Mouse (Mus musculus) myocyte (in vitro differentiated cells): ENCODE data around the gene Mfsd9. TPM values are rescaled to one million over a fixed set of nuclear protein-coding genes. Genes with fewer than 3 reads are reported as not detected.
A peak's percentile ranks its signal among the peaks of the same experiment; 100 is the strongest.

ENCODE experiments used
- H3K27me3 ChIP-seq: one replicate; pipeline ENCODE4 v1.6.1; 2011; ENCODE audit not compliant: control insufficient read depth, insufficient read depth, insufficient read length
- H3K36me3 ChIP-seq: one replicate; pipeline ENCODE4 v1.6.1; 2011; ENCODE audit not compliant: control insufficient read depth, insufficient read depth
- H3K4me2 ChIP-seq: one replicate; pipeline ENCODE4 v1.6.1; 2011; ENCODE audit warnings: low read depth, control low read depth
- H3K4me3 ChIP-seq: one replicate; pipeline ENCODE4 v1.5.1; 2011; ENCODE audit warnings: mild to moderate bottlenecking, control low read depth, moderate library complexity
- H3K79me2 ChIP-seq: one replicate; pipeline ENCODE4 v1.6.1; 2011; ENCODE audit not compliant: control insufficient read depth, insufficient read depth
- H3ac ChIP-seq: one replicate; pipeline ENCODE4 v1.6.1; 2011; ENCODE audit not compliant: control insufficient read depth, insufficient read length
- CEBPB ChIP-seq: IDR thresholded peaks from 2 replicates; pipeline ENCODE4 v1.6.1; 2011; ENCODE audit warnings: mild to moderate bottlenecking, moderate library complexity; ENCODE audit not compliant: poor library complexity, insufficient read depth, severe bottlenecking
- E2F4 ChIP-seq: IDR thresholded peaks from one replicate; pipeline ENCODE4 v1.6.1; 2011; ENCODE audit warnings: mild to moderate bottlenecking, control low read depth, moderate library complexity; ENCODE audit not compliant: insufficient read depth
- MAX ChIP-seq: IDR thresholded peaks from one replicate; pipeline ENCODE4 v1.6.1; 2011; ENCODE audit warnings: low read depth, mild to moderate bottlenecking, control low read depth
- MYOD1 ChIP-seq, 3 experiments: IDR thresholded peaks; one replicate each; pipeline ENCODE4 v1.6.1; 2011; ENCODE audit warnings: control low read depth in 2 of 3, low read depth in 2 of 3, mild to moderate bottlenecking in 2 of 3, moderate library complexity in 1 of 3; ENCODE audit not compliant: insufficient read length in 2 of 3, control insufficient read depth in 1 of 3
- MYOG ChIP-seq, 3 experiments: IDR thresholded peaks; one replicate each; pipeline ENCODE4 v1.6.1; 2011; ENCODE audit warnings: control low read depth in 2 of 3, low read depth in 2 of 3, mild to moderate bottlenecking in 2 of 3; ENCODE audit not compliant: insufficient read length in 2 of 3, control insufficient read depth in 1 of 3, insufficient read depth in 1 of 3
- POLR2A ChIP-seq: IDR thresholded peaks from one replicate; pipeline ENCODE4 v1.6.1; 2011; ENCODE audit warnings: low read depth, mild to moderate bottlenecking, control low read depth, moderate library complexity; ENCODE audit not compliant: insufficient read length
- POLR2AphosphoS2 ChIP-seq: IDR thresholded peaks from one replicate; pipeline ENCODE4 v1.6.1; 2011; ENCODE audit warnings: low read depth, control low read depth; ENCODE audit not compliant: insufficient read length
- REST ChIP-seq: IDR thresholded peaks from one replicate; pipeline ENCODE4 v1.6.1; 2011; ENCODE audit warnings: mild to moderate bottlenecking, control low read depth, moderate library complexity; ENCODE audit not compliant: insufficient read depth, insufficient read length
- SRF ChIP-seq: IDR thresholded peaks from one replicate; pipeline ENCODE4 v1.6.1; 2011; ENCODE audit warnings: low read depth; ENCODE audit not compliant: control insufficient read depth, insufficient read length
- TCF12 ChIP-seq: IDR thresholded peaks from one replicate; pipeline ENCODE4 v1.6.1; 2011; ENCODE audit warnings: mild to moderate bottlenecking, control low read depth; ENCODE audit not compliant: poor library complexity, insufficient read depth, severe bottlenecking
- TCF3 ChIP-seq: IDR thresholded peaks from one replicate; pipeline ENCODE4 v1.6.1; 2011; ENCODE audit warnings: low read depth, control low read depth; ENCODE audit not compliant: insufficient read length
- USF1 ChIP-seq: IDR thresholded peaks from one replicate; pipeline ENCODE4 v1.6.1; 2011; ENCODE audit warnings: low read depth, mild to moderate bottlenecking, control low read depth, moderate library complexity
- polyA plus RNA-seq: library from polyadenylated mRNA; unstranded; fragments of >200 nt; fragmentation: generic; extraction: Trizol; gene quantifications from one replicate; pipeline ENCODE4 v1.2.1, GENCODE M21; 2012; ENCODE audit warnings: missing spikeins

Mfsd9 gene
- polyA plus RNA-seq, 1 experiment = 1.2 TPM

GRCm38 (mm10) chr1:40808643-40809042 is 18.2 kb upstream of the Mfsd9 start:
- H3K36me3 ChIP-seq = no peaks in the 10 kb centered on the region
- H3K4me2 ChIP-seq = peak overlapping the region; percentile 28
- H3ac ChIP-seq = no peak overlapping the region
- H3K79me2 ChIP-seq = no peaks in the 10 kb centered on the region
- no peak overlapping the region for H3K4me3 ChIP-seq
- no peaks in the 10 kb centered on the region for H3K27me3 ChIP-seq
- TF ChIP-seq REST (no peak), MYOD1 (IDR thresholded peaks at IDR 0.05; ENCODE audit: control insufficient read depth in 1 of 3, insufficient read length in 2 of 3, low read depth in 2 of 3) (no peak), USF1 (peak; percentile 53), MAX (no peak), MYOG (IDR thresholded peaks at IDR 0.05; ENCODE audit: control insufficient read depth in 1 of 3, insufficient read depth in 1 of 3, insufficient read length in 2 of 3, low read depth in 2 of 3) (no peak), POLR2A (no peak), CEBPB (no peak), POLR2AphosphoS2 (no peak), E2F4 (no peak)

GRCm38 (mm10) chr1:40805891-40806290 is 15.4 kb upstream of the Mfsd9 start:
- Histone ChIP-seq H3K27me3 (no peaks in the 10 kb centered on the region), H3K4me2 (peak overlapping the region; percentile 70), H3K4me3 (peak overlapping the region; percentile 23), H3K79me2 (no peaks in the 10 kb centered on the region), H3K36me3 (no peaks in the 10 kb centered on the region), H3ac (no peak overlapping the region)
- no peak for TF ChIP-seq POLR2A
- no peak for TF ChIP-seq MYOG (IDR thresholded peaks at IDR 0.05; ENCODE audit: control insufficient read depth in 1 of 3, insufficient read depth in 1 of 3, insufficient read length in 2 of 3, low read depth in 2 of 3)
- no peak for TF ChIP-seq E2F4
- TF ChIP-seq TCF12 = no peak
- no peak for TF ChIP-seq MYOD1 (IDR thresholded peaks at IDR 0.05; ENCODE audit: control insufficient read depth in 1 of 3, insufficient read length in 2 of 3, low read depth in 2 of 3)
- no peak for TF ChIP-seq POLR2AphosphoS2
- no peak for TF ChIP-seq REST
- TF ChIP-seq CEBPB = no peak
- no peak for TF ChIP-seq MAX
- no peak for TF ChIP-seq TCF3
- TF ChIP-seq SRF = no peak
- no peak for TF ChIP-seq USF1

DNA sequence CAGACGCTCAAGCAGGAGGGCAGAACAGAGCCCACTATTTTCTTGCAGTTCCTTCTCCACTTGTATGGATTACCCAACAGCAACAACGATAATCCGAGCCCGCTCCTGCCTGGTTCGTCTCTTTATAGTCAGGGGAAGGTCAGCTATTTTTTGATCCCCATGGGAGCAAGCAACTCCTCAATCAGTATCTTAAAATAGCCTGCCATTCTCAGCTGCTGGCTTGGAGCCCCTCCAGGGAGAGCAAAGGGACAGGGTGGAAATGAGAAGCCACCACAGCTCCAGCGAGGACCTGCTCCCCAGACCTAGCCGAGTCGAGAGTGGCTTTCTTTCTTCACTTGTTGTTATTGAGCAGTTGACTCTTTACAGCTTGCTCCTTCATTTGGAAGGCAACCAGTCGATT is 14.9 kb upstream of the Mfsd9 start, which contains the start of gene Tmem182:
Gene Tmem182 (plus strand): TSS at position 251 of the 400 bp plus-strand sequence.
- Histone ChIP-seq H3ac (no peak within 1 kb of the TSS), H3K36me3 (no peaks in the 10 kb centered on the region), H3K4me2 (peak within 1 kb of the TSS; percentile 70), H3K27me3 (no peaks in the 10 kb centered on the region), H3K4me3 (peak within 1 kb of the TSS; percentile 23), H3K79me2 (no peaks in the 10 kb centered on the region)
- TF ChIP-seq SRF (no peak), MYOG (IDR thresholded peaks at IDR 0.05; ENCODE audit: control insufficient read depth in 1 of 3, insufficient read depth in 1 of 3, insufficient read length in 2 of 3, low read depth in 2 of 3) (peak in 2 of 3 experiments; percentile 79 to 81), TCF12 (peak; percentile 26), MYOD1 (IDR thresholded peaks at IDR 0.05; ENCODE audit: control insufficient read depth in 1 of 3, insufficient read length in 2 of 3, low read depth in 2 of 3) (peak in 1 of 3 experiments; percentile 77), POLR2A (peak; percentile 37), REST (no peak), POLR2AphosphoS2 (no peak), MAX (no peak)

GRCm38 (mm10) chr1:40804118-40804517 is 13.6 kb upstream of the Mfsd9 start:
- Histone ChIP-seq H3K4me3 (no peak overlapping the region), H3K4me2 (no peak overlapping the region), H3K36me3 (no peaks in the 10 kb centered on the region), H3K27me3 (no peaks in the 10 kb centered on the region), H3ac (no peak overlapping the region), H3K79me2 (no peaks in the 10 kb centered on the region)
- TF ChIP-seq MYOD1 (IDR thresholded peaks at IDR 0.05; ENCODE audit: control insufficient read depth in 1 of 3, insufficient read length in 2 of 3, low read depth in 2 of 3) (peak in 2 of 3 experiments; percentile 43 to 69), REST (no peak), POLR2AphosphoS2 (no peak), MYOG (IDR thresholded peaks at IDR 0.05; ENCODE audit: control insufficient read depth in 1 of 3, insufficient read depth in 1 of 3, insufficient read length in 2 of 3, low read depth in 2 of 3) (peak in 1 of 3 experiments; percentile 23), TCF12 (no peak)

DNA sequence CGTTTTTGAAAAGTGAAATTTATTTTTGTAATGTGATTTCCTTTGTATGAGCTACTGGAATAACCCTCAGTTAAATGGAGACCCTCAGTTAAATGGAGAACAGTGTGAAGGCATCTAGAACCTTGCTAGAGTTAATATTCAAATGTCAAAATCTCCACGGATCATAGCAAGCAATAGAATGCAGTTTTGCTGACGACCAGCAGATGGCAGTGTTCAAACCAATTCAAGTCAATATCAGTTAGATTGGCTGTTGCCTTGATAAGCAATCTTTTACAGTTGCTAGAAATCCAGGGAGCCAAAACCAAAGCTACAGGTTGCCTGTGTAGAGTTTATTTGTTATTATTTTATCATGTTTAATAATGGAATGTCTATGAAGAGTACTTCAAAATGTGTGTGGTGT is 12.3 kb upstream of the Mfsd9 start:
- Histone ChIP-seq H3K27me3 (no peaks in the 10 kb centered on the region), H3K4me2 (no peak overlapping the region), H3K79me2 (no peaks in the 10 kb centered on the region), H3K4me3 (no peak overlapping the region), H3ac (no peak overlapping the region), H3K36me3 (no peaks in the 10 kb centered on the region)
- no peak for TF ChIP-seq E2F4
- no peak for TF ChIP-seq TCF3
- TF ChIP-seq MAX = no peak
